Mouse (Mus musculus): ENCODE data around the gene Rhbdd3.
A peak's percentile ranks its signal among the peaks of the same experiment; 100 is the strongest.

DNA sequence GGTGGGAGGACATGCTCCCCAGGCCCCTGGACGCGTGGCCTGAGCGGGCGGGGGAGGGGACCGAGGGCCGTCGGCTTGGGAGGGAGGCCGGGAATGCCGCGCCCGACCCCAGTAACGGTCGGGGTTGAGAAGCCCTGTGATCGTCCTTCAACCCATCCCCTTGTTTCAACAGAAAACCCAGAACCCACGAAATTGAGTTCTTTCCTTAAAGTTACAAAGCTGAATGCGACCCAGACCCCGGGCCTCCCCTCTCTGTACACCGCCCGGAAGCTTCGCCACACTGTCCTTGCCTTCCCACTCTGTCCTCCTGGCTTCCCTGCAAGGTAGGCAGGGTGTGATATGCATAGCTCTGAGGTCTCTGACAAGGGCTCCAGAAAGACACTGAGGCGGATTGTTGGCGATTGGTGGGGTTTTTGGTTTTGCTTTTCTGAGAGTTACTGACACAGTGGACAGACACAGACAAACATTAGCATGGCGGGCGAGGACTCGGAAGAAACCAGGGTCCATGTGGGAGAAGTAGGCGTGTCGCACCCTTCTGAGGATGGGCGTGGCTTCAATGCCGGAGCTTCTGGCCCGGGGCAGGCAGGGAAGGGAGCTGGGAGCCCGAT lies 954 bp downstream of the Rhbdd3 start:
- no peak for TF ChIP-seq CTCF (IDR thresholded peaks at IDR 0.05; ENCODE audit: control insufficient read depth, insufficient read depth, low read length)
- TF ChIP-seq POLR2A (IDR thresholded peaks at IDR 0.05; ENCODE audit: borderline replicate concordance, control insufficient read depth, low read depth, low read length), result peak; percentile 33; the same call in 1 of the 2 replicates

Measured in bone marrow, adult 2 months (tissue).